Mouse (Mus musculus) hindbrain, embryonic 10.5 days (tissue): ENCODE results near the gene Gm44790. TPM values are rescaled to one million over a fixed set of nuclear protein-coding genes. Genes with fewer than 3 reads are reported as not detected.
A peak's percentile ranks its signal among the peaks of the same experiment; 100 is the strongest.
"Not testable (repeated sequence)": the region's sequence is repeated elsewhere in the genome, so short reads cannot be mapped to it uniquely, and the experiment has no call there.

ENCODE experiments used
- DNase-seq: peaks from one replicate; pipeline ENCODE4 v3.0.0-alpha.2; 2017; ENCODE audit warnings: low spot score
- H3K27ac ChIP-seq: fragments of 300-500 bp; sonication (generic); 2 replicates; pipeline ENCODE4 v1.5.1; 2016; ENCODE audit warnings: mild to moderate bottlenecking, moderate library complexity
- H3K27me3 ChIP-seq: fragments of 300-500 bp; sonication (generic); 2 replicates; pipeline ENCODE4 v1.6.1; 2016; ENCODE audit warnings: mild to moderate bottlenecking; ENCODE audit not compliant: poor library complexity, insufficient read depth, severe bottlenecking
- H3K36me3 ChIP-seq: fragments of 300-500 bp; sonication (generic); 2 replicates; pipeline ENCODE4 v1.6.1; 2016; ENCODE audit warnings: mild to moderate bottlenecking, moderate library complexity
- H3K4me1 ChIP-seq: fragments of 300-500 bp; sonication (generic); replicated peaks from 2 replicates; pipeline ENCODE4 v1.6.1; 2016; ENCODE audit warnings: mild to moderate bottlenecking
- H3K4me3 ChIP-seq: fragments of 300-500 bp; sonication (generic); 2 replicates; pipeline ENCODE4 v1.5.1; 2016; ENCODE audit warnings: mild to moderate bottlenecking, moderate library complexity
- H3K9me3 ChIP-seq: fragments of 300-500 bp; sonication (generic); 2 replicates; pipeline ENCODE4 v1.6.1; 2016; ENCODE audit warnings: mild to moderate bottlenecking, moderate library complexity
- WGBS: fragments of 180-500 bp; shearing (Covaris S2); methylation state at CpG from one replicate; pipeline ENCODE4 v1.1.7; 2016; 5-methylcytosine and 5-hydroxymethylcytosine counted together
- polyA plus RNA-seq: library from polyadenylated mRNA; unstranded; fragments of >200 nt; fragmentation: Nextera tagmentation; extraction: Ambion mirVana; gene quantifications from 2 replicates; pipeline ENCODE4 v1.2.1, GENCODE M21; 2016

Gm44790 gene
- polyA plus RNA-seq, 1 experiment from 2014 or later = not detected

DNA sequence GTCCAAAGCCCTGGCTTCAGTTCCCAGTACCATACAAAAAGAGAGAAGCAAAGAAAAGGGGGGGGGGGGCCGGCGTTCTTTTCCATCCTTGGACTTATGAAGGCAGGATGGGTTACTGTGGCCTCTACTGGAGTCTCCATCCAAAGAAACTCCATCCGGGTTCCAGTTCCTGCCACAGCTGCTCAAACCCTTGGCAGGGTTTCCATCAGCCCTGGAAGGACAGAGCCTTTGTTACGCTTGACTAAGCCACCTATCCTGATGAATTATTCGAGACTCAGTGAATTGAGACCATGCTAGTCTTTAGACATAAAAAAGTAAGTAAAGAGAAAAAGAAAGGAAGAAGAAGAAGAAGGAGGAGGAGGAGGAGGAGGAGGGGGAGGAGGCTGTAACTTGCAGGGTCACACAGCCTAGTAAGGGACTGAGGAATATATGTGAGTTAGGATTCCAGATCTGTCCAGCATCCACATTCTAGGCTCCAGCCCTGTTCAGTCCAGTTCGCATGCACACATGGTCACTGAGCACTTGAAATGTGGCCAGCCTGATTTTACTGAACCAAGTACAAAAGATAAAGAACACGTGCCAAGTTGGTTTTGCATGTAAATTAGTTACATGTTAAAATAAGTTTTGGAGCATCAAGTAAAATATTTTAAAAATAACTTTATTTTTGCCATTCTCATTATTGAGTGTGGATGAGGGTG is 59.6 kb downstream of the Gm44790 start:
- Histone ChIP-seq H3K4me3 (no peak overlapping the region), H3K4me1 (peaks cover 23% of the 10 kb centered on the region), H3K27me3 (no peaks in the 10 kb centered on the region), H3K36me3 (no peaks in the 10 kb centered on the region), H3K27ac (no peak overlapping the region), H3K9me3 (no peaks in the 10 kb centered on the region)
- WGBS = 82% methylated on average over 7 of the region's 7 CpGs
- no peak for DNase-seq

DNA sequence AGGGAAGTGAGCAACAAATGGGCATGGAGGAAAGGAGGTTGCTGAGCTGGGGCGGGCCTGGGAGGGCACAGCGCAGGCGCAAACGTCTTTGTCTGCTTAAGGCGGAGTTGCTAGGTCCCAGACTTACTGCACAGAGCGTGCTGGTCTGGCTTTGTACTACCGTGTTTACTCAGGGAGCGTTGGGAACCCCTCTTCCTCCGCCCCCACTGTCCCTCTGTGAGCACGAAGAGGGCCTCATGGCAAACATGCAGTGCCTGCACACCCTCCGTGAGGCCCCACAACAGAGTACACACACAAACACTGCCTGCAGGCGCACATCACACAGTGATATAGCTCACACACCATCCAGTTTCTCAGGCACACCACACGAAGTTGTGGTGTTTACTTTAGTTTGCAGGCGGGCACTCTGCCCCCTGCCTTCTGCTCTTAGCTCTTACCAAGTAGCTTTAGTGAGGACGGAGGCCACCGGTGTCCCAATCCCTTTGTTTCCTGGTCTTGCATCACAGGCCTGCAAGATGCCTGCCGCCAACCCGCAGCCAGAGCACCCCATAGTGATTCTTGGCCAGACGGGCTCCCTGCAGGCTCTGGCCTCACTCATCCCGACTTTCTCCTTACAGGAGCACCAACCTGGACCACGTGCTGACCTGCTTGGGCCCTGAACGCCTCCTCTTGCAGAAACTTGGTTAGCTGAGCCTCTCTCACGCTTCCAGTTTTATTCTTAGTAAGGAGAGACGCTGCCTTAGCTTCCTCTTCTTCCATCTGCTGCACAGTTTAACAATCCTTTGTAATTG is 61.1 kb downstream of the Gm44790 start:
- no peaks in the 10 kb centered on the region for H3K9me3 ChIP-seq
- peaks cover 23% of the 10 kb centered on the region for H3K4me1 ChIP-seq
- 8% methylated on average over 24 of the region's 24 CpGs for WGBS
- peak; percentile 88 for DNase-seq
- H3K4me3 ChIP-seq = peak overlapping the region; percentile 28
- no peaks in the 10 kb centered on the region for H3K36me3 ChIP-seq
- H3K27ac ChIP-seq = peak overlapping the region; percentile 94
- H3K27me3 ChIP-seq = no peaks in the 10 kb centered on the region

- DNase-seq = no peak
- Histone ChIP-seq H3K27ac (peak overlapping the region; percentile 94), H3K9me3 (no peaks in the 10 kb centered on the region), H3K36me3 (no peaks in the 10 kb centered on the region), H3K4me1 (peaks cover 23% of the 10 kb centered on the region), H3K4me3 (peak overlapping the region; percentile 28; the same call in 1 of the 2 replicates), H3K27me3 (no peaks in the 10 kb centered on the region)
- WGBS = 39% methylated on average over 3 of the region's 3 CpGs
Observed at GRCm38 (mm10) chr6:86488149-86488485, 61.7 kb downstream of the Gm44790 start.

- H3K27me3 ChIP-seq = no peaks in the 10 kb centered on the region
- no peak for DNase-seq
- 92% methylated on average over 2 of the region's 2 CpGs for WGBS
Observed at GRCm38 (mm10) chr6:86489945-86490344, 63.5 kb downstream of the Gm44790 start.

DNA sequence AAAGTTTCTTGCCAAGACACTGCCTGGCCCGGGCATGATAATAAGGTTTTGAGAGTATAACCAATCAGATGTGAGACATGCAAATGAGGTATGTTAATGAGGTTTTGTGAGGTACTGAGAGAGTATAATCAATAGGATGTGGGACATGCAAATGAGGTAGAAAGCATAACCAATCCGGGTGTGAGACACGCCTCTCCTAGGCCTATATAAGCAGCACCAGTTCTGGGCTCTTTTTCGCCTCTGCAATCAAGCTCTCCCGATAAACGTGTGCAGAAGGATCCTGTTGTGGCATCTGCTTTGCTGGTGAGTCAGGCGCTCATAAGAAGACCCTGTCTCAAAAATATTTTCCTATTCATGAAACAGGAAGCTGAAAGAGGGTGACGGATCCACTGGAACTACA is 64.0 kb downstream of the Gm44790 start:
- H3K4me1 ChIP-seq = peaks cover 23% of the 10 kb centered on the region
- H3K27me3 ChIP-seq, DNase-seq, H3K27ac ChIP-seq, H3K4me3 ChIP-seq, H3K36me3 ChIP-seq, H3K9me3 ChIP-seq: not testable (repeated sequence)
- WGBS = 93% methylated on average over 8 of the region's 8 CpGs

More at GRCm38 (mm10) chr6:86489945-86490344, 63.5 kb downstream of the Gm44790 start:
- Histone ChIP-seq H3K4me3 (no peak overlapping the region), H3K9me3 (no peaks in the 10 kb centered on the region), H3K27ac (no peak overlapping the region), H3K4me1 (peaks cover 23% of the 10 kb centered on the region), H3K36me3 (no peaks in the 10 kb centered on the region)

GRCm38 (mm10) chr6:86493469-86494263 is 67.2 kb downstream of the Gm44790 start:
- Histone ChIP-seq H3K27ac (no peak overlapping the region; the same call in 1 of the 2 replicates), H3K4me3 (no peak overlapping the region), H3K27me3 (no peaks in the 10 kb centered on the region), H3K4me1 (peaks cover 14% of the 10 kb centered on the region), H3K36me3 (no peaks in the 10 kb centered on the region), H3K9me3 (no peaks in the 10 kb centered on the region)
- 78% methylated on average over 13 of the region's 13 CpGs for WGBS
- DNase-seq = no peak

DNA sequence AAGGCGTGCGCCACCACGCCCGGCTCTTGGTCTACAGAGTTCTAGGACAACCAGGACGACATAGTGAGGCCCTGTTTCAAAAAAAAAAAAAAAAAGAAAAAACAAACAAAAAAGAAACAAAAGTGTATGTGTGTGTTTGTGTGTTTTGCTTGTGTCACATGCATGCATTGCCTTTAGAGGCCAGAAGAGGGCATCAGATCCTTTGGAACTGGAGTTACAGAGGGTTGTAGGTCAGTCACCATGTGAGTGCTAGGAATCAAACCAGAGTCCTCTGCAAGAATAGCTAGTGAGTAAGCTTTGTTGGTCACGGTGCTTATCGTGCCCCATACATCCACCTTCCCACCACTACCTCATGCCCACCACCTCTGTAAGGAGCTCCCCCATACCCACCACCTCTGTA is 68.3 kb downstream of the Gm44790 start:
- no peaks in the 10 kb centered on the region for H3K27me3 ChIP-seq
- H3K4me3 ChIP-seq = no peak overlapping the region
- no peaks in the 10 kb centered on the region for H3K36me3 ChIP-seq
- 96% methylated on average over 7 of the region's 7 CpGs for WGBS
- no peaks in the 10 kb centered on the region for H3K9me3 ChIP-seq
- H3K4me1 ChIP-seq = peaks cover 14% of the 10 kb centered on the region
- no peak overlapping the region for H3K27ac ChIP-seq
- no peak for DNase-seq

Other genes with a start within 250 kb of the Gm44790 start
- gene Tgfa, start 231.4 kb upstream of the Gm44790 start, polyA plus RNA-seq = 1.7 and 3.1 TPM in 2 replicates
- gene Fam136a, start 61.0 kb upstream of the Gm44790 start, polyA plus RNA-seq = 150 and 167 TPM in 2 replicates
- gene Snrpg, start 55.4 kb upstream of the Gm44790 start, polyA plus RNA-seq = 782 and 875 TPM in 2 replicates
- 87.1 and 99.4 TPM in 2 replicates for gene Pcyox1, start 29.5 kb upstream of the Gm44790 start, polyA plus RNA-seq
- 209 and 212 TPM in 2 replicates for gene Tia1, start 22.4 kb upstream of the Gm44790 start, polyA plus RNA-seq
- gene C87436, start 11.7 kb downstream of the Gm44790 start, polyA plus RNA-seq = 24.4 and 26.2 TPM in 2 replicates
- gene Pcbp1, start 99.7 kb downstream of the Gm44790 start, polyA plus RNA-seq = 478 and 520 TPM in 2 replicates
- gene Asprv1, start 201.5 kb downstream of the Gm44790 start, polyA plus RNA-seq = 0.71 TPM in 2 replicates
- gene Mxd1, start 242.5 kb downstream of the Gm44790 start, polyA plus RNA-seq = 11.8 and 22.2 TPM in 2 replicates